Mouse (Mus musculus): ENCODE results near the gene Syap1.

Gene Syap1

DNA sequence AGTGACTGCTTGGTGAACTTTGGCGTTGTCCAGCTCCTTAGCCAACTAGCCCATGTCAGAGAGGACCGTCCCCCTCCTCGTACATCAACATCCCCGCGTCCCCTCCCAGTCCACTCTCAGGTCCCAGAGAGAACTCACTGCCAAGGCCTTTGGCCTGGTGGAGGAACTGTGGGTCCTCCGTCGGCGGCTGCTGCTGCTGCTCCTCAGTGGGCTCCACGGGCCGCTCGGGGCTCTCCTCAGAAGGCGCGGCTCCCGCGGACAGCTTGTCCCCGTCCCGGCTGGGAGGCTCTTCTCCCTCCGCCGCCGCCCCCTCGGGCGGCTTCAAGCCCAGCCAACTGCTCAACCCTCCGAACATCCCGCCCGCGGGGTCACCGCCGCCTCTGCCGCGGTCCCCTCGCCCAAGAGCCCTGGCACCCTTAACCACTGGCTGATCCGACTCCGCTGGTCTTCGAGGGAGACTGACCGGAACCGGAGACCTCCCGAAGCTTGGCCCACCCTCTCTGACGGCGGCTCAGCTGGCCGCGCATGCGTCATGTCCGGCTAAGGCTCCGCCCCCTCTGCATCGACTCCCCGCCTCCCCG lies at the start of gene Syap1:
Gene Syap1 (minus strand): TSS at position 517 of the 581 bp plus-strand sequence.
- DNase-seq (ENCODE audit: low spot score in 2 of 2): peak; percentile 56 to 81

DNA sequence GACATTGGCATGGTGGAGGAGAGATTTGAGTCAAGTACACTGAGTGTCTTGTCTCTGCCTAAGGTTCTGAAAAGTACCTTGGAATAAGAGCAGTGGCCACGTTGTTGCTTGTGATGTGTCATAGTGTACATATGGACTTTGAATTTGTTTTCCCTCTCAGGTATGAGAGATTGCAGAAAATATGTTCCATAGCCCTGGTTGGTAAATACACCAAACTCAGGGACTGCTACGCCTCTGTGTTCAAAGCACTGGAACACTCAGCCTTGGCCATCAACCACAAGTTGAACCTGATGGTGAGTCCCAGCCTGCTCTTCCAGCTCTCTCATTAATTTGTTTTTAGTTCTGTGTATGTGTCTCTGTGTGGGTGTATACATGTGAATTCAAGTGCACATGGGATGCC lies 43.2 kb upstream of the Syap1 start:
- DNase-seq (ENCODE audit: low spot score in 2 of 2): no peak

DNA sequence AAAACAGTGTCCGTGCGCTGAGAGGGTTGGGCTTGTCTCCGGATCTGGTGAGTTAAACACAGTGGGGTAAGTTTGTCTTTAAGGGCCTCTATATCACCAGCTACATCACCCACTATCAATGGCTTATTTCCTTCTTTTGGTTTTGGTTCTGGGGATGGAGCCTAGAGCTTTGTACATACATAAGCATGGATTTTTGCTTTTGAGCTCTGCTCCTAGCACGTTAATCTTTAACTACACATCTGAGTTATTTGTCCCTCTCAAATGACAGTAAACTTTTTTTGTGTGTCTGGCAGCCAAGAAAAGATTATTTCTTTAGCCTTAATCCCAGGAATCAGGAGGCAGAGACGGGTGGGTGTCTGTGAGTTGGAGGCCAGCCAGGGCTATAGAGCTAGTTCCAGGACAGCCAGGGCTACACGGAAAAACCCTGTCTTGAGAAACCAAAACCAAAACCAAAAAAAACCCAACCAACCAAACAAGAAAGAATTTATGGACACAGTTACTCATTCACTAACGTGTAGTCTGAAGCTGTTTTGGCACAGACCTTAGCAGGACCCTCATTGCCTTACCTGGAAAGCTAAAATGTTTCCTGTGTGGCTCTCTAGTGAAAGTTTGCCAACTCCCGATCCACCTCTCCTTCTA lies 33.4 kb upstream of the Syap1 start:
- no peak for DNase-seq (ENCODE audit: low spot score in 2 of 2)

DNA sequence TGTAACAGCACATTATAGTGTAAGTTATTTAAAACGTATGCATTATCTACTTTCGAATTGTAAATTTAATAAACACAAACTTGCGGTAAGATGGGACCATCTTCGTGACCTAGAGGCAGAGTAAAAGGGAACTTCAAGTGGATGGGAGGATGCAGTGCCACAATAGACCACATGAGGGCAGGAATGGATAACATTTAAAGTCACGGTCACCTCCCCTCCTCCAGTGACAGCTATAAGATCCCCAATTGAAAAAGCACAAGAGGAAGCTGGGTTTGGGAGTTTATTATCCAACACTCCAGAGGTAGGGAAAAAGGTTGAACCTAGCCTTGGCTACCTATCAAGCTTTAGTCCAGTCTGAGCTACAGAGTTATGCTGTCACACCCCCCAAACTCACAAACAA lies 27.4 kb upstream of the Syap1 start:
- DNase-seq (ENCODE audit: low spot score in 2 of 2): peak in 1 of 2 experiments; percentile 47

DNA sequence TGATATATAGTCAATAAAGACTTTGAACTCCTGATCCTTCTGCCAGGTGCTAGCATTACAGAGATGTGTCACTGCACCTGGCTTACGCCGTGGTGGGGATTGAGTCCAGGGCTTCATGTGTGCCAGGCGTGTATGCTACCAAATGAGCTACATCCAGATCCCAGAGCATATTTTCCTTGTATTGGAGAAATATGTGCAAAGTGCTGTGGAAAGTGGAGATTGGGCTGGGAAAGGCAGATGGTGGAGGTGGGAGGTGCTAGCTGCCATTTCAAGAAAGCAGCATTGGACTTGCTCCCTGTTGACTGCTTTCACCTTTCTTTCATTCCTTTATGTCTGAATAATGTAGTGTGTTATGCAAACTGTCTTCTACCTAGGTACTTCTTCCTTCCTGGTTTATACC lies 25.4 kb upstream of the Syap1 start:
- no peak for DNase-seq (ENCODE audit: low spot score in 2 of 2)

DNA sequence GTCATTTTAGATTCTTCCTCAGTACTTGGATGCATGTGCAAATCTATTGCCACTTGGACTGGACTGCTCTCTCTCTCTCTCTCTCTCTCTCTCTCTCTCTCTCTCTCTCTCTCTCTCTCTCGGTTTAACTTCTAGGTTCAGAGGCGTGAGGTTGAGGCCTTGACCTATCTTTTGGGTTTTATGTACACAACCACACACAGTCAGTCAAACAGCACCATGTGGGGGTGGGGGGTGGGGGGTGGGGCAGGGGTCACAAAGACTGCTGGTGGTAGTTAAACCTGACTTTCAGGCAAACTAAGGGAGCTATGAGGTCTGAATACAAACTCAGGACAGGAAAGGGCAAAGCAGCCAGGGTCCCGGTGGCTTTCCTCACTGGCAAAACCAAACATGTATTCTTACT lies 19.3 kb upstream of the Syap1 start:
- no peak for DNase-seq (ENCODE audit: low spot score in 2 of 2)

DNA sequence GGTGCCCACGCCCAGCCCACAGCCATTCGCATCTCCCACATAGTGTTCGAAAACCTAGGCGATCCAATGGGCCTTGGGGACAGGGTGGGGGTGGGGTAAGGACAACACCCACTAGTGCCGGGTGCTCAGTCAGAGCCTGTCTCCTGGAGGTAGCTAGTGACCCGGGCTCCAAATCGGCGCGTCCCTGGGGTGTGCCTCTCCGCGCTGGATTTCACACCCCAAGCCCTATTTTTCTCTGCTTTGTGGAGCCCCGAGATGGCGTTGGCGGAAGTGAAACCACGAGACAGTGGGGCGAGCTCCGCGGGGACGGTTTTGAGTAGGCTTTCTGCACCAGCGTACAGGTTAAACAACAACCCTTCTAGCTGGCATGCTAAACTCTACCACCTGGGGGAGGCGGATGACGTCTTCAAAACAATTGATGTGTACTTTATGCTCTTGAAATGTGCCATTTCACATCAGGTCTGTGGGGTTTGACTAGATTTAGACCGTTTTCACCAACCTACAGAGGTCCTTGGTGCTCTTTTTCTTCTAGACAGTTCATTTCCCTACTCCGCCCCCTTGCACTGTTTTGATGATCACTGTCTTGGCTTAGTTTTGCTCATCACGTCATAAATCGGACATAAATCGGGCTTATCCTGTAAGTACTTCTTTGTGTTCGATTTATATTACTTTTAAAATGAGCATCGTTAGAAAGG lies 13.9 kb upstream of the Syap1 start:
- DNase-seq (ENCODE audit: low spot score in 2 of 2): peak; percentile 68 to 71

DNA sequence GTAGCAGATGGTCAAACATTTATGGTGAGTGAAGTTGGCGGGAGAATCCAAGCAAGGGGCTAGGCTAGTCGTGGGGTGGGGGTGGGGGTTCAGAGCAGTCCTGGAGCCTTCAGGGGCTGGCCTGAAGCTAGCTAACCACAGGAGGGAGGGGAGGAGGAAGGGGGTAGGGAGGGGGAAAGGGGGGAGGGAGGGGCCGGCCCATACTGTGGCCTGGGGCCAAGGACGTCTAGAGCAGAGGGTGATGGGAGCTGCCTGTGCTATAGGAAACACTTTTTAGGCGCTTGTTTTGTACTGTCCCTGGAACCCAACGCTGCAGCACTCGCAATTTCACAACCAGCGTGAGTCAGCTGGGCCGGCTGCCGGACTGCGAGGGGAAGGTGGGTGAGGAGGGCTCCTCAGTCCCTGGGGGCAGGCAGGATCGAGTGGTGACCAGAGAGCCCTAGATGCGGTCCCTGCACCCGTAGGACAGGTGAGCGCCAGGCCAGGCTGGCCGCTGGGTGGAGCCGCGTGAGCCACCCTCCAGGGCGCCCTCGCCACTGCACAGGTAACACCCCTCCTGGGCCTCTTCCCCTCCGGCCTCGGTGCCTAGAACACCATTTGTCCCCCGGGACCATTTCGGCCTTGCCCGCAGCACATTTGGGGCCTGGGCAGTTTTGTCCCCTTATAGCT lies 13.3 kb upstream of the Syap1 start:
- peak; percentile 25 for DNase-seq (ENCODE audit: low spot score in 2 of 2)

DNA sequence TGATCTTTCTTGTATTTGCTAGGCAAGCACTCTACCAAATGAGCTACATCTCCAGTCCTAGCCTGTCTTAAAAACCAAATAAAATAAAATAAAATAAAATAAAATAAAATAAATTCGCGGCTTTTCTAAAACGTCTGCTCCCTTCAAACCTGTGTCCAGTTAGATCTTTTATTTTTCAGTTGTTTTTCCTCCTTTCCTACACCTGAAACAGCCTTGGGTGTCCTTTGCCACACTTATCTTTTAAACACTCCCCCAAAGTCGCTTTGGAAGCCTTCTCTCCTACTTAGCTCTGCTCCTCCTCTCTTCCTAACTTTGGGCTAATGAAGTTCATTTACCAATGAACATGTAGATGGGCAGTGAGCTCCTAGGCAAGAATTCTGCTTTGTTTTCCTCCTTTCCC lies 12.7 kb upstream of the Syap1 start, which contains the start of gene Ctps2:
Gene Ctps2 (plus strand): TSS at position 301 of the 400 bp plus-strand sequence.
- DNase-seq (ENCODE audit: low spot score in 2 of 2): no peak

DNA sequence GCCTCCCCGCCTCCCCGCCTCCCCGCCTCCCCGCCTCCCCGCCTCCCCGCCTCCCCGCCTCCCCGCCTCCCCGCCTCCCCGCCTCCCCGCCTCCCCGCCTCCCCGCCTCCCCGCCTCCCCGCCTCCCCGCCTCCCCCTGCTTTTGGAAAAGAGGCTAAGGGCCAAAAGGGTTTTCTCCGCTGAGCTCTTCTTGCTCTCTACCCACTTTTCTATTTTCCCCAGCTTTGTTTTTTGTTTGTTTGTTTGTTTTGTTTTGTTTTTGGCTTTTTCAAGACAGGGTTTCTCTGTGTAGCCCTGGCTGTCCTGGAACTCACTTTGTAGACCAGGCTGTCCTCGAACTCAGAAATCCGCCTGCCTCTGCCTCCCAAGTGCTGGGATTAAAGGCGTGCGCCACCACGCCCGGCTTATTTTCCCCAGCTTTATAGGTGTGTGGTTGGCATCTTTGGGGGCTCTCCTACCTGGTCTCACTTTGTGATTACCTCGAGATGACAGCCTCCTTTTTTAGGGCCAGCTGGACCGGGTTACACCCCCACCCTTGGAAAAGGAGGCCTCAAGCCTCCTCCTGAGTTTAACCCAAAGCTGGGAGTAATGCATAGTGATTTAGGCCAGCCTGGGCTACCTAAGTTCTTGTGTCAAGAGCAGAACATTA lies 452 bp upstream of the Syap1 start:
- DNase-seq (ENCODE audit: low spot score in 2 of 2): peak in 1 of 2 experiments; percentile 7

DNA sequence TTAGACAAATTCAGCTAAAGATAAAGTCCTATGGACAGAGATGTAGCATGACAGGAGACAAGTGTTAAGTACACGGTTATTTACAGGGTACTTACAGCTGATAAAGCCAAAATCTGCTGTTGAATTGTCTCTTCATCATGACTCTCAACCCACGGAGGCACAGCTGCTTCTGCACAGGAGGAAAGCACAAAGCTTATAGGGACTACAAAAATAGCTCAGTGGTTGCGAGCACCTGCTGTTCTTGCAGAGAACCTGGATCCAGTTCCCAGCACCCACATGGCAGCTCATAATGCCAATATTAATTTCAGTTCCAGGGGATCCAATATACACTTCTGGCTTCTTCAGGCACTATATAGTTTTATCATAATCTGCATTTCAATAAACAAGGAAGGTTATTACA lies 10.0 kb downstream of the Syap1 start:
- no peak for DNase-seq (ENCODE audit: low spot score in 2 of 2)

DNA sequence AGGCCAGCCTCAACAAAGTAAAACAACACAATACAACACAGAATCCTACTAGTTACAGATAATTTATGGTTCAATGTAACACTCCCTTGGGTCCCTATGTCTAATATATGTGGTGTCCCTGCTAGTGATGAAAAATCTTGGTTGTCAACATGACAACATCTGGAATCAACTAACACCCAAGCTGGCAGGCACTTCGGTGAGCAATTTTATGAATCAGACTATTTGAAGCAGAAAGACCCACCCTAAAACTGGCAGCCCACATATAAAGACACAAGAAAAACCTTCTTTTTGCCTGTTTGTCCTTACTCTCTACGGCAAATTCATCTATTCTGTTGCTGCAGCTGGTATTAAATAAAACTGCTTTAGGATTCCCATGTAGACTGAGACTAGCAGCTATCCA lies 14.5 kb downstream of the Syap1 start:
- DNase-seq (ENCODE audit: low spot score in 2 of 2): no peak

DNA sequence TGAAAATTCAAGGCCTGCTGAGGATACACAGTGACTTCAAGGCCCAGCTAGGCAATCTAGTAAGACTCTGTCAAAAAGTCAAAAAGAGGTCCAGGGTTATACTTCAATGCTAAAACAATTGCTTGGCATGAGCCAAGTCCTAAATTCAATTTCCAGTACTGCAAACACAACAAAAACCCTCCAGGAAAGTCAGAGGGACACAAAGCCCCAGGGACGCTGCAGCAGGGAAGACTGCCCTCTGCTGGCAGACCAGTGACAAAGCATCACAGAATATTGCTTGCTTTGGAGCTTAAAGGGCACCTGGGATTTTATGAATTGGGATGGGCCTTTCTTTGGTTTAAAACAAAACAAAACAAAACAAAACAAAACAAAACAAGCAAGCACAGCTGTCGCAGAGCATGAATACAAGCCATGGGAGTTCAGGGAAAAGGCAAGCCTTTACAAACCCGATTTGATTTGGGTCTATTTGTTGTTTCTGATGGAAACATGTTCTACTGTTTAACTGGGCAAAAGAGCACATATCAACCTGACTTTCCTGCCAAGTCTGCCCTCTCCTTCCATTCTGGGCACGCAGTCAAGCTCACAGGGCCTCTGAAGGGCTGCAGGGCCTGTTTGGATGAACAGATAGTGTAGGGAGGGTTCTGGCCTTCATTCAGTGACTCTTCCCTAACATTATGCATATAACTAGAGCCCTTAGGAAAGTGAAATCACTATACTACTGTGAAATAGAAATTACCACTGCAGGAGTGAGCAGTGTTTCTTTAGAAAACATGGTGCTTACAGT lies 16.3 kb downstream of the Syap1 start:
- peak in 1 of 2 experiments; percentile 33 for DNase-seq (ENCODE audit: low spot score in 2 of 2)

DNA sequence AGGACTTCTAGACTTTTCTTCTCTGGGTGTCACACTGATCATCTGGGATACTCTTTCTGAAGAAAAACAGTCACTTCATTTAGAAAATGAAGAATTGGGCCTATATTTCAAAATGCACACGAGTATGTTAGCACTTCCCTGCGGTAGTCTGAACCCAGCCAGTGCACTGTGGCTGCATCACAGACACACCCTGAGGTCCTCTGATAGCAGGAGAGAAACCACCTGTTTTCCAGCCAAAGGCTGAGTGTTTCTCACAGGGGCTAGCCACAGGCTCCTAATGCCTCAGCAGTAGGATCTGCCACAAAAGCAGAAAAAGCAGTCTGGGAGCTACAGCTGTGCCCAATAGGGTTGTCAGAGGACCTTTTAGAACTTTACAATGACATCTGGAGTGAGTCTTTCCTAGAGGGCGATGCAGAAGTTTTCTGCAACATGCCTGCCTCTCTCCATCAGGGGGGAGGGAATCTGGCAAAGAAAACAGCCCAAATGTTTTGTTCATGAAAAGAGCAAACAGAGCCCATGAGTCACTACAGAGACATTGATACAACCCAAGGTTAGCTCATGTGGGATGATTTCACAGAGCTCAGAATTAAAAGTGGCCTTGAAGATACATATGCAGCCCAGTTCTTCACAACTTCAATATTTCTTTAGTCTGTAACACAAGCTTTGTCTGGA lies 19.8 kb downstream of the Syap1 start:
- no peak for DNase-seq (ENCODE audit: low spot score in 2 of 2)

DNA sequence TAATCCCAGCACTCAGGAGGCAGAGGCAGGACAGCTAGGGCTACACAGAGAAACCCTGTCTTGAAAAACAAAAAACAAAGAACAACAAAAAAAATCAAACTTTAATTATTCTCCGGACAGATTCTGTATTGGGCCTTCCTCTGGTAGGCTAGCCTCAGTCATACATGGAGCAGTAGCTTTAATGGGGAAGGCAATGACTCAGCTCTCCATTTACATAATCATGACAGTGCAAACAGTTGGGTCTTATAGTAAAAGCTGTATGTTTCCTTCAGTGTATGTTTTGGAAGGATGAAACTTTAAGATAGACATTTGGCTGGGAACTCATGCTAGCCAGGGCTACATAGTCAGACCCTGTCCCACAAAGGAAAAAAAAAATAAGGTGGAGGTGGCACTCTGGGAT lies 39.6 kb downstream of the Syap1 start:
- no peak for DNase-seq (ENCODE audit: low spot score in 2 of 2)

DNA sequence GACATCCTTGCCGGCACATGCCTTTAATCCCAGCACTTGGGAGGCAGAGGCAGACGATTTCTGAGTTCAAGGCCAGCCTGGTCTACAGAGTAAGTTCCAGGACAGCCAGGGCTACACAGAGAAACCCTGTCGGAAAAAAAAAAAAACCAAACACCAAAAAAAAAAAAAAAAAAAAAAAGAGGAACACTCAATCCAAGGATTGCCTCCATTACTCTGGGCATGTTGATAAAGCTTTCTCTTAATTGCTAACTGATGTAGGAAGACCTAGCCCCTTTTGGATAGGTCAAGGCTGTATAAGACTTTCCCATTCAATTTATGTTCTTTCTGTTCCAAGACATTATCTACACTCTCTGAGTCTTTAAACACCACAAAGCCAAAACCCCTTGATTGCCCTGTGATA lies 42.7 kb downstream of the Syap1 start:
- DNase-seq (ENCODE audit: low spot score in 2 of 2): no peak

DNA sequence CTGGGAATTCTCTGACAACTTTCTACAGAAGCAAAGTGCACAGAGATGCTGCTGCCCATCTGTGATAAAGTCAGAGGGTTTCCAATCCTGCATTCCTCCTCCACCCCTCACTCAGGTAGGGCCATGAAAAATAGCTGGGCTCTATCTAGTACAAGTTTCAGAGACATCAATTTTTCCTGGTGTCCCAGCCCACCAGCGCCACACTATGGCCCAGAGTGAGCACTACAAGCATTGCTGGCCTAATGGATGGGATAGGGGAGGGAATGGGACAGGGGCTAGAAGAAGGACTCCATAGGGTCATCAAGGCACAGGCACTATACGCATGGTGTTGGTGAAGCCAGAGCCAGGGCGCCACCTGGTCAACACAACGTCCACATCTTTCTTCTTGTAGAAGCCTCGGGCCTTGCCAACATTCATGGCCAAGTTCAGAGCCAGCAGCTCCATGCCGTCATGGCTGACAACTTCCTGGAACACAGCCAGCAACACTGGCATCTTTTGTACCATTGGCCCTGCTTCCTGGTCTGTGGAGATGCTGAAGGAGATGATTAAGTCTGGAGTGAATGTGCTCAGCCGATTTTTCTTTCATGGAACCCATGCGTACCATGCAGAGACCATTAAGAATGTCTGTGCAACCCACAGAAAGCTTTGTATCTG lies 43.7 kb downstream of the Syap1 start:
- DNase-seq (ENCODE audit: low spot score in 2 of 2): no peak

DNA sequence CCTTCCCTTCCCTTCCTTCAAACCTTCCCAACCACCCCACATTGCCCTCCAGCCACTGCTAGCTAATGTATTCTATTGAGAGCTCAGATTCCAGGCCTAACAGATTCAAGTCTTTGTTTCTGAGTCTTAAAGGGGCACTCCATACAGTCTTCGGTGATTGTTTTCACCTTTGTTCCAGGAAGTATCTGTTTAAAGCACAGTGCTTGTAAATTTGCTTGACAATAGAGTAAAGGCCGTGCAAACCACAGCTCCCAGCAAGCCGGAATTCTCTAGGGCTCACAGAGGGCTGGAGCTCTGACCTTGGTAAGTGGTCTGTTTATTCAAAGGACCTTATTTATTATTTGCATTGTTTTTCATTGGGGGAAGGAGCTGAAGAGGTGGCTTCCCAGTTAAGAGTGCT lies 56.1 kb downstream of the Syap1 start:
- no peak for DNase-seq (ENCODE audit: low spot score in 2 of 2)

DNA sequence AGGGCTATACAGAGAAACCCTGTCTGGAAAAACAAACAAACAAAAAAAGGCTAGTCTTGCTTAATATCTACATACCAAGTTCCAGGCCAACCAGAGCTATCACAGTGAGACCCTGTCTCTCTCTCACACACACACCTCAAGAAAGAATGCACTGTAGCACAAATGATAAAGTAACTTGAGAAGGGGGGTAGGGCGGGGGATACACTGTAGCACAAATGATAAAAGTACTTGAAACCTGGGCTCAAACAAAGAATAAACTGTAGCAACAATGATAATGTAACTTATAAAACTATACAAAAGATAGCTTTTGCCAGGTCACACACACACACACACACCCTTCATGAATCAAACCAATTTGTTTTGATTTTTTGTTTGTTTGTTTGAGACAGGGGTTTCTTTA lies 56.7 kb downstream of the Syap1 start:
- DNase-seq (ENCODE audit: low spot score in 2 of 2): no peak

DNA sequence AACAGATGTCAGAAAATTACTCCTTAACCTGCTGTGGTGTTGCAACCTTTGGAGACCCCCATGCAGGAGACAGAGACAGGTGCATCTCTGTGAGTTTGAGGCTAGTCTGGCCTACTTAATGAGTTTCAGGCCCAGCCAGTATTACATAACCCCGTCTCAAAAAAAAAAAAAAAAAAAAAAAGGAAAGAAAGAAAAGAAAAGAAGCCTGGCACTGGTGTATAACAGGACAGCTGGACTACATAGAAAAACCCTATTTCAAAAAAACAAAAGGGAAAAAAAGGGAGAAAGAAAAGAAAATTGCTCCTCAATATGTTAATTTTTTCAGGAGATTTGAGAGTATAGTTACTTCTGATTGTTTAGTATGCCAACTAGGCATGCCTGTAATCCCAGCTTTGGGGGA lies 57.2 kb downstream of the Syap1 start:
- no peak for DNase-seq (ENCODE audit: low spot score in 2 of 2)

Measured in thymus, postnatal 10 days (tissue).